Mouse (Mus musculus): ENCODE measurements around the gene Usp3. TPM values are rescaled to one million over a fixed set of nuclear protein-coding genes. Genes with fewer than 3 reads are reported as not detected.
A peak's percentile ranks its signal among the peaks of the same experiment; 100 is the strongest.

Usp3 gene
- polyA plus RNA-seq, 1 experiment from 2014 or later: 75.2 TPM

DNA sequence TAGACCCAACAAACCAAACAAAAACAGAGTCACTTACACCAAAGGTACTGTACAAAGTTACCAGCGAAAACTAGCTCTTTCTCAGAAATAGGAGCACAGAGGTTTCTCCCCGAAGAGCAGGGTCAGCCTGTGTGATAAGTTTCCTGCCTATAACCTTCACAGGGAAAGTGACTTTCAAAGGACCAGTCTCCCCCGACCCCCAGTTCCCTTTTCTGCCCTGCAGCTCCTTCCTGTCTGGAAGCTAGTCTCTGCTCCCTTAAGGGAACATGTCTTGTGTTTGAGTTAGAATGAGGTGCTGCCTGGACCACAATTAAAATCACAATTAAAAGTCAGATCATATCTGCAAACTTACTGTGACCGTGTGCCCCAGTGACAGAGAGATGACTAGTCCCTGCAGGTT is 23.9 kb upstream of the Usp3 start:
- peaks cover 35% of the 10 kb centered on the region for H3K4me1 ChIP-seq
- no peak overlapping the region for H3K27ac ChIP-seq
- H3K4me2 ChIP-seq: no peak overlapping the region
- H3K36me3 ChIP-seq: no peaks in the 10 kb centered on the region
- ATAC-seq (ENCODE audit: insufficient number of reproducible peaks, insufficient read depth, low FRiP score, low TSS enrichment, low read depth): no peak
- no peaks in the 10 kb centered on the region for H3K27me3 ChIP-seq
- WGBS: 54% methylated on average over 4 of the region's 4 CpGs
- H3K9me3 ChIP-seq: no peaks in the 10 kb centered on the region
- no peak overlapping the region for H3K9ac ChIP-seq
- no peak overlapping the region for H3K4me3 ChIP-seq

DNA sequence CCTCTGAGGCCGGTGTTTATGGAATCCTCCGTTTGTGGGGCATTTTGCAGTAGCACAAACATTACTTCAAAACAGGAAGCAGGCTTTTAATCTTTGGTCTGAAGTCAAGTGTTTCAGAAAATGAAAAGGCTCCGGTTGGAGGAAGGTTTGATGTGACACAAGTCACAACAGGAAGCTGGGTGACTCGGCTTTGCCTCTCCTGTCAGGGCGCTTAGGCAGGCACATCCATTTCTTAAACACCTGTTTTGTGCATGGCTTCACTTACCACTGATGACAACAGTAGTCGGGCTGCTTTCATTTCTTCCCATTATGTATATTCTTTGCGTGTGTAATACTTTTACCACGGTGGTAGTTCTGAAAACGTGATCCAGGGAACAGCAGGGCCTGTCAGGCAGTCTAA is 22.2 kb upstream of the Usp3 start:
- H3K27me3 ChIP-seq: no peaks in the 10 kb centered on the region
- WGBS: 50% methylated on average over 9 of the region's 9 CpGs
- no peak overlapping the region for H3K9ac ChIP-seq
- no peak overlapping the region for H3K4me2 ChIP-seq
- H3K27ac ChIP-seq: no peak overlapping the region
- no peaks in the 10 kb centered on the region for H3K9me3 ChIP-seq
- H3K4me1 ChIP-seq: peaks cover 28% of the 10 kb centered on the region
- no peak overlapping the region for H3K4me3 ChIP-seq
- no peak for ATAC-seq (ENCODE audit: insufficient number of reproducible peaks, insufficient read depth, low FRiP score, low TSS enrichment, low read depth)
- no peaks in the 10 kb centered on the region for H3K36me3 ChIP-seq

DNA sequence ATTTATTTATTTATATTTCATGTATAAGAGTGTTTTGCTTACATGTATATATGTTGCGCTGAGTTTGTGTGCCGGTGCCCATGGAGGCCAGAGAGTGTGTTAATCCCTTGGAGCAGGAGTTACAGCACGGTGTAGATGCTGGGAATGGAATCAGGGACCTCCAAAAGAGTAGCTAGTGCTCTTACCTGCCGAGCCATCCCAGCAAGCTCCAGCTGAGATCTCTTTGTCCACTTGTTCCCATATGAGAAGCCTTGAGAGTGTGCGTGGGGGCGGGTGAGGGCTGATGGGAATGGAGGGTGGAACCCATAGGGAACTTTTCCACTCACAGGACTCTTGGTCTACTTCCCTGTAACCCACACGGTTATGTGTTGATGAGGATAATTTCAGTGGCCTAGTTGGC is 21.6 kb upstream of the Usp3 start:
- H3K4me2 ChIP-seq: no peak overlapping the region
- ATAC-seq (ENCODE audit: insufficient number of reproducible peaks, insufficient read depth, low FRiP score, low TSS enrichment, low read depth): no peak
- H3K4me1 ChIP-seq: peaks cover 22% of the 10 kb centered on the region
- WGBS: 76% methylated on average over 7 of the region's 7 CpGs
- no peaks in the 10 kb centered on the region for H3K36me3 ChIP-seq
- no peak overlapping the region for H3K27ac ChIP-seq
- H3K9ac ChIP-seq: no peak overlapping the region
- no peaks in the 10 kb centered on the region for H3K9me3 ChIP-seq
- no peak overlapping the region for H3K4me3 ChIP-seq
- H3K27me3 ChIP-seq: no peaks in the 10 kb centered on the region

DNA sequence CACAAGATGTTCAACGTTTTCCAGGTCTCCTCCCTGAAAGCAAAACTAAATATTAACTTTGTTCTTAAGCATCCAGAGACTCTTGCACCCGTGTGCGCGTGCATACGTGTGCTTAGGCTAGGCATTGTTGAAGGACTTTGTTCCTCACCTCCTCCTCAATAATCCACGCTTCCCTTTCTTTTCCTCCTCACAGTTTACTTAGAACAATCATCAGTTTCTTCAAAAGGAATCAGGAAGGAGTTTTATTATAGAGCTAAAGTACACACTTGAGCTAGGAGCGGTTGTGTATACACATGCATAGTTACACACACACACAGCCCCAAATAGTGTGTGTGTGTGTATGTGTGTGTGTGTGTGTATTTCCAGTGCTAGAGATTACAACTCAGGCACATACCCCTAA is 20.7 kb upstream of the Usp3 start:
- no peak for ATAC-seq (ENCODE audit: insufficient number of reproducible peaks, insufficient read depth, low FRiP score, low TSS enrichment, low read depth)
- Histone ChIP-seq H3K27ac (no peak overlapping the region), H3K4me3 (no peak overlapping the region), H3K36me3 (no peaks in the 10 kb centered on the region), H3K4me2 (no peak overlapping the region), H3K27me3 (no peaks in the 10 kb centered on the region), H3K9ac (no peak overlapping the region), H3K4me1 (peaks cover 18% of the 10 kb centered on the region), H3K9me3 (no peaks in the 10 kb centered on the region)
- WGBS: 85% methylated on average over 7 of the region's 7 CpGs

DNA sequence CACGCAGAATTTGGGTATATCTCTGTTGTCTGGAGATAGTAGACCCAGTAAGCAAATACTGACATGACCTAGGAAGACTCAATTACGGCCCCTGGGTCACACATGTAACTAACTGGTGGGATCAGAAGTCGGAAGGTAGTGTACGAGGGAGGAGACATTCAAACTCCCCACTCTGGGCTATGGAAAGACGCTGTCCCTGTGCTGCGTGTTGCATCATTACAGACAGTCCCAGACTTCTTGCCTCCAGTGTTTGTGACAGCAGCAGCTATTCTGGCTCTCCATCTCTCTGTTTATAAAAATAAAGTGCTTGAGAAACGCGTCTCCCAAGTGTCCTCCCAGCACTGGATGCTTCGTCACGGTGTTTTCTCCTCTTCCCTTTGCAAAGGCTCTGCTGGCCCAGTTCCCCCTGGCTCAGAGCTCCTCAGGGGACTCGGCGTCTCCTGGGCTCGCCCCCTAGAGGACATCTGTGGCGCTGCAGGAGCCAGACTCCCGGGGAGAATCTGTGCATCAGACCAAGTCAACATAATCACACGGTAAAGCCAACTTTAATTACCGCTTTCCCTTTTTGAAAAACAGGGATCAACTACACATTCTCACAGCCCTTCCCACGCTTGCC is 18.6 kb upstream of the Usp3 start:
- H3K9me3 ChIP-seq: no peaks in the 10 kb centered on the region
- peak overlapping the region; percentile 16; the same call in 1 of the 2 replicates for H3K27ac ChIP-seq
- peak overlapping the region; percentile 52 for H3K4me2 ChIP-seq
- H3K4me1 ChIP-seq: peaks cover 15% of the 10 kb centered on the region
- H3K27me3 ChIP-seq: no peaks in the 10 kb centered on the region
- H3K36me3 ChIP-seq: no peaks in the 10 kb centered on the region
- WGBS: 13% methylated on average over 18 of the region's 18 CpGs
- peak overlapping the region; percentile 17 for H3K4me3 ChIP-seq
- peak; percentile 43; the same call in 1 of the 2 replicates for ATAC-seq (ENCODE audit: insufficient number of reproducible peaks, insufficient read depth, low FRiP score, low TSS enrichment, low read depth)
- peak overlapping the region; percentile 40 for H3K9ac ChIP-seq

DNA sequence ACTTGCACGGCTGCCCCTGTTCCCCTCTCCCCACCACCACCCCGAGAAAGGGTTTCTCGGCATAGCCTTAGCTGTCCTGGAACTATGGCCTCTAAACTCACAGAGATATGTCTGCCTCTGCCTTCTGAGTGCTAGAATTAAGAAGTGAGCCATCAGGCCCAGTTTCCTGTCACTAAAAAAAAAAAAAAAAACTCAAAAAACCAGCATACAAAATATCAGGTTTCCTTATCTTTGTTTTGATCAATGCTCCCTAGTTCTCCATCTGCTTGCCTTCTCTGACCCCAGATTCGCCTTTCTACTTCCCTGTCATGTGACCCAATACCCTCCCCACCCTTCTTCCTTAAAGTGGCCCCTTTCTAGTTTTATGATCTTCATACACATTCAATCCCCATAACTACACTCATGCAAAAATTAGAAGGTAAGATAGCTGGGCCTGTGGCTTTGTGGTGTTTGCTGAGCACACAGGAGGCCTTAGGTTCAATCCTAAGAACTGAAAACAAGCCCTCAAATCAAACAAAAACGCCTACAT is 15.9 kb upstream of the Usp3 start:
- Histone ChIP-seq H3K36me3 (no peaks in the 10 kb centered on the region), H3K27ac (no peak overlapping the region), H3K4me2 (no peak overlapping the region), H3K4me1 (peaks cover 15% of the 10 kb centered on the region), H3K9me3 (no peaks in the 10 kb centered on the region), H3K9ac (no peak overlapping the region), H3K4me3 (no peak overlapping the region), H3K27me3 (no peaks in the 10 kb centered on the region)
- ATAC-seq (ENCODE audit: insufficient number of reproducible peaks, insufficient read depth, low FRiP score, low TSS enrichment, low read depth): no peak
- WGBS: 78% methylated on average over 5 of the region's 5 CpGs

DNA sequence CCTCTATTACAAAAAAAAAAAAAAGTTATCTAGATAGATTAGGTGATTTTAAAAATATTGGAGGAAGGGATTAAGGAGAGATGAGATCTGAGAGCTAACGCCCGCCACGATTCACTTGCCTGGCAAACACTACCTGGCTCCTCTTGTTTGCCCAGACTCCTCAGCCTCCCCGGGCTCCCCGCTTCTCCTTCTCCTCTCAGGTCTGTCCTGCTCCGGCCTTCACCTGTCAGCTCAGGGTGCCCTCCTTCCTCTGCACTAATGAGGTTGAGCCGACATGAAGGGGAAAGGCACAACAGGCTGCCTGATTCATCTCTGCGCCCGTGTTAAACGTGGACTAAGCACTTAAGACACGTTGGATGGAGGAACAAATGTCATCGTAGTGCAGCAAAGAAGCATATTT is 13.9 kb upstream of the Usp3 start:
- H3K27me3 ChIP-seq: no peaks in the 10 kb centered on the region
- no peaks in the 10 kb centered on the region for H3K36me3 ChIP-seq
- no peak overlapping the region for H3K27ac ChIP-seq
- H3K9me3 ChIP-seq: no peaks in the 10 kb centered on the region
- H3K4me2 ChIP-seq: 0 out of 2 replicates have a peak overlapping the region, but pooled peaks have one; percentile 17
- peaks cover 10% of the 10 kb centered on the region for H3K4me1 ChIP-seq
- H3K4me3 ChIP-seq: no peak overlapping the region
- H3K9ac ChIP-seq: no peak overlapping the region
- WGBS: 63% methylated on average over 12 of the region's 12 CpGs
- no peak for ATAC-seq (ENCODE audit: insufficient number of reproducible peaks, insufficient read depth, low FRiP score, low TSS enrichment, low read depth)

DNA sequence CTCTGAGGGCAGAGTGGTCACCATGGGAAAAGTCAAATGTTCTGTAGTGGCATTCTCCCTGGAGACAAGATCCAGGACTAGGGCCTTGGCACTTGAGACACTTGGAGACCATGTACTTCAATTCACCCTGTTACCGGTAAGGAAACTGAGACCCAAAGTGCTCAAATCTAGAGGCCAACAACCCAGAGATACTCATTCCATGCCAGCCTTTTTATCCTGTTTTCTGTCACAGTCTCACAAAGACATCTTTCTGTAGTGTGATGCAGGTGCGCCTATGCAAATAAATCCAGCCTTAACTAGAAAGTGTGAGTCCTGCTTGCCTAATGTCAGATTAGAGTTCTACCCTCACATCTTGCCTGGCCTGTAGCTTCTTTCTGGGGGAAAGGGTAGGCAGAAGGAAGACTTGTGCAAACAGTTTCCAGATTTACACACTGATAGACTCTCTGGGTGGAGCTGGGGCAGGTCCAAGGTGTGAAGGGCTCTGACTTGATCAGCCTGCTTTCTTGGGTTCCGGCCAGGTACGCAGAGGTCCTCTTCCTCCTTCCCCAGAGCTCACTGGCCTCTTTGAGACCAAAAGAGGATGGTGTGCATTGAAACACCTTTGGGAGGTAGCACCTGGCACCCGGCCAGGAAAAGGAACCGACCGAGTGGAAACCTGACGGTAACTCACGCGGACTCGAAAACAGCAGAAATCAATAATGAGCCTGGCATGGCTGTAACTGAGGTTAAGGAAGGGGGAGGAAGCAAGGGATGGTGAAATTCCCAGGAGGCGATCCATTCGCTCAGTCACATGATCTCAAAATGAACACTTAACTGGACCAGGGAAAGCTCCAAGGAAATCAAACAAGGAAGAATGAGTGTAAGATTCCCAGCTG is 13.2 kb upstream of the Usp3 start:
- WGBS: 53% methylated on average over 13 of the region's 13 CpGs
- H3K4me2 ChIP-seq: peak overlapping the region; percentile 17; the same call in 1 of the 2 replicates
- no peaks in the 10 kb centered on the region for H3K36me3 ChIP-seq
- no peak for ATAC-seq (ENCODE audit: insufficient number of reproducible peaks, insufficient read depth, low FRiP score, low TSS enrichment, low read depth)
- H3K27me3 ChIP-seq: no peaks in the 10 kb centered on the region
- peaks cover 4% of the 10 kb centered on the region; the same call in 1 of the 2 replicates for H3K4me1 ChIP-seq
- H3K4me3 ChIP-seq: no peak overlapping the region
- no peaks in the 10 kb centered on the region for H3K9me3 ChIP-seq
- H3K9ac ChIP-seq: no peak overlapping the region
- H3K27ac ChIP-seq: no peak overlapping the region

DNA sequence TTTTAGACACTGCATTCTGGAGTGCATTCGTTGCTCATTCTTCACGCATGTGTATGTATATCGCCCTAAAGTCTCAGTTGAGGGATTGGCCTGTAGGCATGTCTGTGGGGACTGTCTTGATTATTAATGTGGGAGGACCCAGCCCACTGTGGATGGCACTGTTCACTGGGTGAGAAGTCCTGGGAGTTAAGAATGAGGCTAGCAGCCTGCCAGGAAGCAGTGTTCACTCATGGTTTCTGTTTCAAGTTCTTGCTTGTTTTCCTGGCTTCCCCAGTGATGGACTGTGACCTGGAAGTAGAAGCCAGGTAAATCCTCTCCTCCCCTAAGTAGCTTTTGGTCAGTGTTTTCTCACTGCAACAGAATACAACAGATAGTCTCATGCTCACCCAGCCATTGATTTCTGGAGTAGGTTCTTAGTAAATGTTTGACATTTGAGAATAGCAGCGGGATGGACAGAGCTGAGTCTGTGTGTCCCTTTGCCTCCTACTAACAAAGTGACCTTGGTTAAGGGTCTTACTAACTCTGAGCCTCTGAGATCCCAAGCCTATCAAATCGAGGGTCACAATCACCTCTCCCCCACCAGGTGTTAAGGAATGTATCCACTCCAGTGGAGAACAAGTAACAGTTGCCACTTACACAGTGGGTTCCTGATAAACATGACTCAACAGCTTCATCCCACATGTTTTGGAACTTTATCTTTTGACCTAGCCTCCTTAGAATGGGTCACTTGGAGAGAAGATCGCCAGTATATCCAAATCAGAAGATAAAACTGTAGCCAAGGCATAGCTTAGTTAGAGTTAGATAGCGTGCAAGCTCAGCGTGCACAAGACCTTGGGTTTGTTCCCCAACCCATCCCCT is 11.6 kb upstream of the Usp3 start:
- Histone ChIP-seq H3K27ac (no peak overlapping the region), H3K4me2 (no peak overlapping the region), H3K9me3 (no peaks in the 10 kb centered on the region), H3K4me3 (no peak overlapping the region), H3K9ac (no peak overlapping the region), H3K4me1 (peaks cover 7% of the 10 kb centered on the region), H3K27me3 (no peaks in the 10 kb centered on the region), H3K36me3 (no peaks in the 10 kb centered on the region)
- no peak for ATAC-seq (ENCODE audit: insufficient number of reproducible peaks, insufficient read depth, low FRiP score, low TSS enrichment, low read depth)
- WGBS: 86% methylated on average over 8 of the region's 8 CpGs

DNA sequence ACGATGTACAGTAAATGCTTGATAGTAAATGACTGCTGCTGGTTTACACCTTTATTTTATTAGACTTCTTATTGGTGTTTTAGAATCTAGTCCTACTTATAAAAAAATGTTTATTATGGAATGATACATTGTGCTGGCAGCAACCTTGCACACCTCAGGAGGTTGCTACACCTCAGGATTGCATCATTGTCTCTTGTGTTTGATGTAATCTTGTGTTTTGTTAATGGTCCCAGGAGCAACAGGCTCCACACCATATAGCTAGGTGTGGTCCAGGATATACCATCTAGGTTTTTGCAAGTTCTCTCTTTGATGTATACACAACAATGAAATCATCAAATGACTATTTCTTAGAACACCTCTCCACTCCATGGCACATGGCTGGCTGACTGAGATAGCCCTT is 11.0 kb upstream of the Usp3 start:
- no peak for ATAC-seq (ENCODE audit: insufficient number of reproducible peaks, insufficient read depth, low FRiP score, low TSS enrichment, low read depth)
- Histone ChIP-seq H3K27ac (no peak overlapping the region), H3K9me3 (no peaks in the 10 kb centered on the region), H3K4me2 (no peak overlapping the region), H3K4me3 (no peak overlapping the region), H3K4me1 (peaks cover 8% of the 10 kb centered on the region), H3K36me3 (no peaks in the 10 kb centered on the region), H3K9ac (no peak overlapping the region), H3K27me3 (no peaks in the 10 kb centered on the region)
- WGBS: 91% methylated on average over 1 of the region's 1 CpGs

DNA sequence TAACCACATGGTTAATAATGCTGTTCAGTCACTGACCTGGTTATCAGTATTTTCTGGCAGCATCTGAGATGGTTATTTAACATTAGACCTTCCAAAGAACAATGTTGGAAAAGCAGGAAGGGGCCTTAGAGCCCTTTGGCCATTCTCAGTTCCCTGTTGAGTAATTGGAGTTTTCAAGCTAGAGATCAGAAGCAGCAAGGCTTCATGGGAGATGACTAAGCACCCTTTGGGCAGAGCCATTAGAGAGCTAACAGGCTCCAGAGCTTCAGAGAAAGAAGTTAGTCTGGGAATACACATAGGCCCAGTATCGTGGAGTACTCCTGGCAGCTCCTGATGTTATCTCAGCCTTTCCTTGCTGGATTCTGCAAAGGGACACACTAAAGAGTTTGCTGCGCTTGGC is 8.1 kb upstream of the Usp3 start:
- no peak for ATAC-seq (ENCODE audit: insufficient number of reproducible peaks, insufficient read depth, low FRiP score, low TSS enrichment, low read depth)
- Histone ChIP-seq H3K4me2 (no peak overlapping the region), H3K36me3 (no peaks in the 10 kb centered on the region), H3K9me3 (no peaks in the 10 kb centered on the region), H3K4me1 (peaks cover 10% of the 10 kb centered on the region), H3K27ac (no peak overlapping the region), H3K9ac (no peak overlapping the region), H3K27me3 (no peaks in the 10 kb centered on the region), H3K4me3 (no peak overlapping the region)
- 62% methylated on average over 2 of the region's 2 CpGs for WGBS
